Mouse (Mus musculus): ENCODE results near the gene Osbp.
A peak's percentile ranks its signal among the peaks of the same experiment; 100 is the strongest.

Osbp gene

GRCm38 (mm10) chr19:12011560-12012556 lies 46.1 kb downstream of the Osbp start:
- peak; percentile 75 for DNase-seq (ENCODE audit: low spot score)

- DNase-seq (ENCODE audit: low spot score), result no peak
Measured at GRCm38 (mm10) chr19:12012615-12013014, 46.9 kb downstream of the Osbp start.

- DNase-seq (ENCODE audit: low spot score), result peak; percentile 57
Measured at GRCm38 (mm10) chr19:12013228-12013627, 47.5 kb downstream of the Osbp start.

GRCm38 (mm10) chr19:12015708-12016107 lies 50.0 kb downstream of the Osbp start:
- no peak for DNase-seq (ENCODE audit: low spot score)

GRCm38 (mm10) chr19:12016192-12016591 lies 50.5 kb downstream of the Osbp start:
- DNase-seq (ENCODE audit: low spot score), result no peak

GRCm38 (mm10) chr19:12024149-12024548 lies 58.4 kb downstream of the Osbp start:
- no peak for DNase-seq (ENCODE audit: low spot score)

GRCm38 (mm10) chr19:12025333-12025732 lies 59.6 kb downstream of the Osbp start:
- DNase-seq (ENCODE audit: low spot score), result no peak

GRCm38 (mm10) chr19:12026606-12027005 lies 60.9 kb downstream of the Osbp start:
- DNase-seq (ENCODE audit: low spot score), result no peak

- no peak for DNase-seq (ENCODE audit: low spot score)
Measured at GRCm38 (mm10) chr19:12037727-12038126, 72.0 kb downstream of the Osbp start.

GRCm38 (mm10) chr19:12041217-12041616 lies 75.5 kb downstream of the Osbp start, which contains the start of gene Olfr1423:
Olfr1423 (minus strand) TSS chr19:12041317.
- DNase-seq (ENCODE audit: low spot score), result no peak

GRCm38 (mm10) chr19:12043163-12043562 lies 77.4 kb downstream of the Osbp start:
- no peak for DNase-seq (ENCODE audit: low spot score)

Measured in ovary, adult 18-20 months (tissue).